Mouse (Mus musculus): ENCODE results near the gene Gbp3. TPM values are rescaled to one million over a fixed set of nuclear protein-coding genes. Genes with fewer than 3 reads are reported as not detected.
"Not testable (repeated sequence)": the region's sequence is repeated elsewhere in the genome, so short reads cannot be mapped to it uniquely, and the experiment has no call there.

Gbp3 gene
- 0.23 and 0.34 TPM in 2 replicates for polyA plus RNA-seq (2016; fragmentation: Nextera tagmentation; extraction: Ambion mirVana)

DNA sequence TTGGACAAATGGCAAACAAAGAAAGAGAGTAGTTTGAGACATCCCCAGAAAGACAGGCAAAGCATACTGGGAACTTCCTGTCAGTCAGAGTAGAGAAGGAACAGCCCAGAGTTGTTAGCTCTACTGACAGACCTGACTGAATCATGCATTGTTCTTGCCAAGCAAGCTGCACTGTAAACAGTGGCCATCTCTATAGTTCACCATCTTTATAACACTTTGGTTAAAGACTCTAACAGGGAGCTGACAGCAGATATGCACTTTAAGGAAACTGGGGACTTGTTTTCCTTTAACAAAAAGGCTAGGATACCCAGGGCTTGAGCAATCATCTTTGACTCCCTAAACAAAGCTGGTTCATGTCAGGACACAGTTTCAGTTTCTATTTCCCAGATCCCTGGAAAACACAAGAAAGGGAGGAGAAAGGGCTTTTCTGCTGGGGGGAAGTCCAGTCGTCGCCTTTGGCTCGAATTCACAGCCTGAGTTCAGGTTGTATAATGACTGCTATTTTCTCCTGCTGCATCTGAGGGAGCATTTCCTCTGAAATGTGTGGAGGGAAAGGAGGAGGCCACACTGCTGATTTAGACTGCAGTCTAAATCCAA is at the start of gene Gbp3:
TSS of gene Gbp3 (plus strand) at position 395 of the 597 bp plus-strand sequence.
- Histone ChIP-seq H3K27me3 (ENCODE audit: insufficient read depth, poor library complexity, severe bottlenecking) (no peaks in the 10 kb centered on the region), H3K4me3 (peak within 1 kb of the TSS; percentile 56), H3K4me1 (no peaks in the 10 kb centered on the region), H3K9me3 (no peaks in the 10 kb centered on the region), H3K36me3 (no peaks in the 10 kb centered on the region), H3K27ac (peak within 1 kb of the TSS; percentile 37; the same call in 1 of the 2 replicates)
- 30% methylated on average over 3 of the region's 3 CpGs for WGBS
- no peak for DNase-seq (ENCODE audit: low spot score)

DNA sequence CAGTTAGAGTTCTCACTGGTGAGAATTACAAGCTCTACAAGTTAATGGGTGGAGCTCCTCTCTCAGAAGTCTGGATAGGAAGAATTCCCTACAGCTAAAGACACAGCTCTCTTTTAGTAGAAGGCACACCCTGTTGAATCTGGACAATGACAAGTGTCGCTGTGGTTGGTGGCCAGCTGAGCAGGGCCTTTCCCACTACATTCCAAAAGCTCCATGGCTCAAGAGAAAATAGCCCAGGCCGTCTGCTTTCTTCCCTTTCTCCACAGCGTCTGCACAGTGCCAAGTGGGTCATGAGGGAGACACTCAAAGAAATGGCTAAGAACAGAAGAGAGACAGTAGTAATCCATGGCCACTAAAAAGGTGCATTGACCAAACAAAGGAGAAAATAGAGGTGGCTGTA is 31.7 kb upstream of the Gbp3 start:
- Histone ChIP-seq H3K9me3 (no peaks in the 10 kb centered on the region), H3K4me3 (no peak overlapping the region), H3K36me3 (no peaks in the 10 kb centered on the region), H3K27ac (no peak overlapping the region), H3K4me1 (no peaks in the 10 kb centered on the region), H3K27me3 (ENCODE audit: insufficient read depth, poor library complexity, severe bottlenecking) (peaks cover 10% of the 10 kb centered on the region; the same call in 1 of the 2 replicates)
- no peak for DNase-seq (ENCODE audit: low spot score)
- 65% methylated on average over 3 of the region's 3 CpGs for WGBS

DNA sequence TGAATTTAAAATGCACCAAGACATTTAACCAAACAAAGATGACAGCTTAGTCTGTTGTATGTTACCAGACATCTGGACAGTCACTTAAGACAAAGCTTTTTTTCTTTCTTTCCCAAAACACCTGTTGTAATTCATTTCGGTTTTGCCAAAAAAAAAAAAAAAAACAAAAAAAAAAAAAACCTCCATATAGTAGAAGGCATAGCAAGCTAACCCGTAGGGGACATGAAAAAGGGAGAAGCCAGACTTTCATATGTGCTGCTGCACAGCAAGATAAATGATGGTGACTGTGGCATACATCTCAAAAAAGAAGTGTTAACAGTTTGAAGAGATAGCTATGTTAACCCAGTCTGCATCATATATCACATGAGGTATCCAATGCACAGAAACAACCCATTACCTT is 30.2 kb upstream of the Gbp3 start:
- DNase-seq (ENCODE audit: low spot score): no peak

DNA sequence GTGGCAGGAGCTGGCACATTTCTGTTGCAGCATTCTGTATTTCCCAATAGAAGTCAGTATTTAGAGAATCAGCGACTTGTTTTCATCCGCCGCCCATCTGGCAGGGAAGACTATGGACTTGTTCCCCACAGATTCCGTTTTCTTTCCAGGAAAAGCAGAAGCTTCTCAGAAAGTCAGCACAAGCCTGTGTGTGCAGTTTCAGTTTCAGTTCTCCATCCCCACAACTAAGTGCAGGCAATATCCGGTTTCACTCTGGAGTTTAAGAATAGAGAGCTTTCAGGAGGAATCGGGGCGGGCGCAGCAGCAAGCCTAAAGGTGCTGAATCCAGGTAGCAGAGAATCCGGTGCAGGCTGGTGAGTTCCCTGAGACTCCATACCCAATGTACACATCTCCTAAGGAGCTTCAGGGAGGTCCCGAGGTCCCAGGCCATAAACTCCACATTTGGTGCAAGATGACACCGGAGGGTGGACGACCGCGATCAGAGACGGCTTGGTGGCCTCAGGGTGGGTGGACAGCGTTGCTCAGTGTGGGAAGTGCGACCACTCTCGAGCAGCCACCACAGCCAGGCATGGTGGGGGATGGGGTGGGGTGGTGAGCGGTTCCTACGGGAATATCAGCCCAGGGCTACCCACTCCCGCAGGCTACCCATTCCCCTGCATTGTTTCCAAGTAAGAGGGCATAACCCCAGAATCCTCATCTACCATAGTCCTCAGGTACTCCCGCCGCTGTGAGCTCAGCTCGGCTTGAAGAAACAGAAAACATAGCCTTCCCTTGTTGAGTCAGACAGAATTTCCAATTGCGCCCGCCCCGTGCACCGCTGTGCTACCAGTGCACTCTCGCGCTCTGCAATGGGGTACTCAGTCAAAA is 29.5 kb upstream of the Gbp3 start, which contains the start of gene Gbp7:
TSS of gene Gbp7 (plus strand) at position 256 of the 867 bp plus-strand sequence.
- Histone ChIP-seq H3K27me3 (ENCODE audit: insufficient read depth, poor library complexity, severe bottlenecking) (peaks cover 10% of the 10 kb centered on the region; the same call in 1 of the 2 replicates), H3K9me3 (no peaks in the 10 kb centered on the region), H3K36me3 (no peaks in the 10 kb centered on the region), H3K4me3 (peak within 1 kb of the TSS; percentile 74), H3K27ac (peak within 1 kb of the TSS; percentile 65), H3K4me1 (no peaks in the 10 kb centered on the region)
- WGBS: 2% methylated on average over 30 of the region's 30 CpGs
- DNase-seq (ENCODE audit: low spot score): no peak

More for the DNA sequence above, 30.2 kb upstream of the Gbp3 start:
- Histone ChIP-seq H3K9me3 (no peaks in the 10 kb centered on the region), H3K27me3 (ENCODE audit: insufficient read depth, poor library complexity, severe bottlenecking) (peaks cover 10% of the 10 kb centered on the region; the same call in 1 of the 2 replicates), H3K4me3 (peak overlapping the region; percentile 74), H3K4me1 (no peaks in the 10 kb centered on the region), H3K36me3 (no peaks in the 10 kb centered on the region), H3K27ac (no peak overlapping the region)
- WGBS: 74% methylated on average over 2 of the region's 2 CpGs

DNA sequence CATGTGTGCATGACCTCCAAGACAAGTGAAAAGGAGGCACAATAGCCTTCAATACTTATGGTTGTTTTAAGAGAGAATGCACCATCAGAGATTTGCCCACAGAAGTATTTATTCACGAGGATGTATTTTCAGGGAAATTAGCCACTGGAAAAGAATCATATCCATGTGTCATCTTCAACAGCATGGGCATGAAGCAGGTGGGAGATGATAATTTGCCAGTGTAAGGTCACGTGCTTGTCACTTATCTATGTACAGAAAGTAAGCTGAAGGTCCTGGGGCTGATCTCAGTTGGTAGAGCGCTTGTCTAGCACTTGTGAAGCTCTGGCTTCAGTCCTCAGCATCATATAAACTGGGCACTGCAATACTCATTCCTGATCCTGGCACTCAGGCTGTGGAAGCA is 28.2 kb upstream of the Gbp3 start:
- Histone ChIP-seq H3K36me3 (no peaks in the 10 kb centered on the region), H3K4me3 (no peak overlapping the region), H3K9me3 (no peaks in the 10 kb centered on the region), H3K27me3 (ENCODE audit: insufficient read depth, poor library complexity, severe bottlenecking) (peaks cover 10% of the 10 kb centered on the region; the same call in 1 of the 2 replicates), H3K27ac (no peak overlapping the region), H3K4me1 (no peaks in the 10 kb centered on the region)
- 80% methylated on average over 3 of the region's 3 CpGs for WGBS
- no peak for DNase-seq (ENCODE audit: low spot score)

DNA sequence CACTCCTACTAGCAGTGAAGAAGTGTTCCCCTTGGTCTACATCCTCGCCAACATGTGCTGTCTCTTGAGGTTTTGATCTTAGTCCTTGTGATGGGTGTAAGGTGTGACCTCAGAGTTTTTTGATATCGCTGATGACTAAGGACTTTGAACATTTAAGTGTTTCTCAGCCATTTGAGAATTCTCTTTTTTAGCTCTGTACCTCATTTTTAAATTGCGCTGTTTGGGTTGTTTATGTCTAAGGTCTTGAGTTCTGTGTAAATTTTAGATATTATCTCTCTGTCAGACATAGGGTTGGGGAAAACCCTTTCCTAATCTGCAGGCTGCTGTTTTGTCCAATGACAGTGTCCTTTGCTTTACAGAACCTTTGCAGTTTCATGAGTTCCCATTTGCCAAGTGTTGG is 26.6 kb upstream of the Gbp3 start:
- Histone ChIP-seq H3K27me3 (ENCODE audit: insufficient read depth, poor library complexity, severe bottlenecking) (peaks cover 10% of the 10 kb centered on the region; the same call in 1 of the 2 replicates), H3K27ac (no peak overlapping the region), H3K4me1 (no peaks in the 10 kb centered on the region), H3K9me3 (no peaks in the 10 kb centered on the region), H3K36me3 (no peaks in the 10 kb centered on the region), H3K4me3 (no peak overlapping the region)
- WGBS: 85% methylated on average over 3 of the region's 3 CpGs
- DNase-seq (ENCODE audit: low spot score): no peak

DNA sequence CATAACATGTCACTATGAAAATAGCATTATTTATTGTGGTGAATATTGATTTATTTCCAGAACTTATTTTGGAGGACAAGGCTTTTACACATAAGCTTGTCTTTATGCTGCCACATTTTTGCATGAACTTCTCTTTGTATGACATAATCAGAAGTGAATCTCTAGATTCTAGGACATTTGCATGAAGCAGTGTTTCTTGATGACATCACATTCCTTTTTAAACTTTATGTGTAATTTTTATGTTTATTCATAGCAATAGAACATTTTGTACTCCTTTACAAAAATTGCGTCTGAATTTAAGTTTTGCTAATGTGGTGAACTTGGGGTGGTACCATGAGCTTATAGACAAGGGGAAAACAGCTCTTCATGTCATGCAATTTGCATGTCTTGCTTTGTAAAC is 24.2 kb upstream of the Gbp3 start:
- H3K27ac ChIP-seq: no peak overlapping the region
- H3K27me3 ChIP-seq (ENCODE audit: insufficient read depth, poor library complexity, severe bottlenecking): peaks cover 10% of the 10 kb centered on the region; the same call in 1 of the 2 replicates
- no peak for DNase-seq (ENCODE audit: low spot score)
- H3K36me3 ChIP-seq: no peaks in the 10 kb centered on the region
- H3K9me3 ChIP-seq: no peaks in the 10 kb centered on the region
- no peaks in the 10 kb centered on the region for H3K4me1 ChIP-seq
- WGBS: 50% methylated on average over 1 of the region's 1 CpGs
- H3K4me3 ChIP-seq: no peak overlapping the region

DNA sequence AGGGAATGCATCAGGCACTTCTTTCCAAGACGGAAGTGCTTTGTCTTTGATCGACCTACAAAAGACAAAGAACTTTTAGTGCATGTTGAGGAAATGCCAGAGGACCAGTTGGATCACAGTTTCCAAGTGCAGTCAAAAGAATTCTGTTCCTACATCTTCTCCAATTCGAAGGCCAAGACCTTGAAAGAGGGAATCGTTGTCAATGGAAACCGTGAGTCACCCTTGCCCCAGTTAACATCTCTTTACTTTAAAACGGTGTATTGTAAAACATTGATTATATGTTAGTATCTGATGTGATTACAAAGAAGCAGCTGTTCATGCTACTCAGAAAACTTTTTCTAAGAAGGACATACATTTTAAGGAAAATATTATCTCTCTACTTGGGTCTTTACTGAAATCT is 18.4 kb upstream of the Gbp3 start:
- Histone ChIP-seq H3K27ac (no peak overlapping the region), H3K4me1 (no peaks in the 10 kb centered on the region), H3K36me3 (no peaks in the 10 kb centered on the region), H3K9me3 (no peaks in the 10 kb centered on the region), H3K27me3 (ENCODE audit: insufficient read depth, poor library complexity, severe bottlenecking) (no peaks in the 10 kb centered on the region), H3K4me3 (no peak overlapping the region)
- WGBS: 77% methylated on average over 6 of the region's 6 CpGs
- no peak for DNase-seq (ENCODE audit: low spot score)

DNA sequence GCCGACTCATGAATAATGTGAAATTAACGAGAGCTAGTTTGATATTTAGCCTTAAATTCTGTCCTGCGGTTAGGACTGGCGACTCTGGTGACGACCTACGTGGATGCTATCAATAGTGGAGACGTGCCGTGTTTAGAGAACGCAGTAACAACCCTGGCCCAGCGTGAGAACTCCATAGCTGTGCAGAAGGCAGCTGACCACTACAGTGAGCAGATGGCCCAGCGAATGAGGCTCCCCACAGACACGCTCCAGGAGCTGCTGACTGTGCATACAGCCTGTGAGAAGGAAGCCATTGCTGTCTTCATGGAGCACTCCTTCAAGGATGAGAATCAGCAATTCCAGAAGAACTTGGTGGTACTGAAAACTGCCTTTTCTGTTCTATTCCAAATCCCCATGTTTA is 17.1 kb upstream of the Gbp3 start:
- DNase-seq (ENCODE audit: low spot score); H3K27ac ChIP-seq; H3K4me3 ChIP-seq; H3K9me3 ChIP-seq; H3K36me3 ChIP-seq; H3K27me3 ChIP-seq (ENCODE audit: insufficient read depth, poor library complexity, severe bottlenecking); H3K4me1 ChIP-seq: not testable (repeated sequence)
- WGBS: 84% methylated on average over 12 of the region's 12 CpGs

DNA sequence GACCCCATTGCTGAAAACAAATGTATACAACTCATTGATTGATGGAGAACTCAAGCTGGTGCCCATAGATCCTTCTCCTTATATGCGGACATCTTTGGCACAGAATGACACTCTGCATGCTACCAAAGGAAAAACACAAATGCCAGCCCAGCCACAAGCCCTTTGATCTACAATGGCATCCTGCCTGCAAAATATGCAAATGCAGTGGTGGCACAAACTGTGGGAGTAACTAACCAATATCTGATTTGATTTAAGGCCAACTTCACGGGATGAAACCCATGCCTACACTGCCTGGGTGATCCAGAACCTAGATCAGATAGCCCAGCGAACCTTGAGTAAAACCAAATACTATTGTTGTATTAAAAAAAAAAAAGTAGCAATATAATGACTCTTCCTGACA is 13.1 kb upstream of the Gbp3 start:
- Histone ChIP-seq H3K36me3 (no peaks in the 10 kb centered on the region), H3K4me3 (no peak overlapping the region), H3K4me1 (no peaks in the 10 kb centered on the region), H3K9me3 (no peaks in the 10 kb centered on the region), H3K27me3 (ENCODE audit: insufficient read depth, poor library complexity, severe bottlenecking) (no peaks in the 10 kb centered on the region), H3K27ac (no peak overlapping the region)
- no peak for DNase-seq (ENCODE audit: low spot score)
- WGBS: 80% methylated on average over 3 of the region's 3 CpGs

DNA sequence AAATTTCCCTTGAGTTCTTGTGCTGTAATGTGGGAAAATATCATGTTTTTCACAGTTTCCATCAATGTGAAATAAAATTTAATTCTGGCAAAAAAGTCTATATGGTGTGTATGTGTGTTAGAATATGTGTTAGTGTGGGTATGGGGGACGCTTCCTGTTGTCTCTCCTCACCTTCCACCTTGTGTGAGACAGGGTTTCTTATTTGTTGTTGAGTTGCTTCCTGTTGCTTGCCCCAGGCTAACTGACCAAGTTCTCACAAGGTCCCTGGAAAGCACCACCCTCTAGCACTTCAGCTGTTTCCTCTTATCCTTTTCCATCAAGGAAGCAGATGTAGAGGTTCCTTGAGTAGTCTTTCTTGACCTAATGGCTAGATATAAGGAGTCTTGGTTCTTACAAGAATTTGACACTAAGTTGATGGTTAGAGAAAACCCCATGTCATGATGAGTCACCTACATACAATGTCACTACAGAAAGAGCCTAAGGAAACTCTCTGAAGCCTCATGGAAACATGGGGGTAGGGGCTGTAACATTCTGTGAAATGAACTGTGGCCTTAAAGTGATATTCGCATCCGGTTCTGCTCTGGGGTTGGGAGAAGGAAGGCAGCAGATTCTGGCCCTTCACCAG is 9.7 kb upstream of the Gbp3 start:
- Histone ChIP-seq H3K9me3 (no peaks in the 10 kb centered on the region), H3K4me3 (no peak overlapping the region), H3K36me3 (no peaks in the 10 kb centered on the region), H3K27me3 (ENCODE audit: insufficient read depth, poor library complexity, severe bottlenecking) (no peaks in the 10 kb centered on the region), H3K4me1 (no peaks in the 10 kb centered on the region), H3K27ac (no peak overlapping the region)
- DNase-seq (ENCODE audit: low spot score): no peak
- 79% methylated on average over 3 of the region's 3 CpGs for WGBS

DNA sequence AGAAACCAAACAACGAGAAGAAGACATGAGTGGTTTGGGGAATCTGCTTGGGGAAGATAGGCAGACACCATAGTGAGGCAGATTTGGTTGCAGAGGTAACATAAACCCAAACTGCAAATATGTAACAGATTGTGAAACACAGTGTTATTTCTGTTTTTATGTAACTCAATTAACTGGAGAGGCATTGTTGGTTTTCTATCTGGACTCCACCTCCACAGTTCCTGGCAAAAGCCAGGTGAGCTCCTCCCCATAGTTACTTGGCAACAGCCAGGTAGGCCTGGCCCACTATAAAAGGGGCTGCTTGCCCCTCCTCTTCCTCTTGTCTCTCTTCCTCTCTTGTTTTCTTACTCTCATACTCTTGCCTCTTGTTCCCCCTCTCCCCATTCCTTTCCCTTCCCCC is 5.2 kb upstream of the Gbp3 start:
- Histone ChIP-seq H3K27ac (no peak overlapping the region), H3K36me3 (no peaks in the 10 kb centered on the region), H3K27me3 (ENCODE audit: insufficient read depth, poor library complexity, severe bottlenecking) (no peaks in the 10 kb centered on the region), H3K4me1 (no peaks in the 10 kb centered on the region), H3K9me3 (no peaks in the 10 kb centered on the region), H3K4me3 (no peak overlapping the region)
- 80% methylated on average over 1 of the region's 1 CpGs for WGBS
- no peak for DNase-seq (ENCODE audit: low spot score)

DNA sequence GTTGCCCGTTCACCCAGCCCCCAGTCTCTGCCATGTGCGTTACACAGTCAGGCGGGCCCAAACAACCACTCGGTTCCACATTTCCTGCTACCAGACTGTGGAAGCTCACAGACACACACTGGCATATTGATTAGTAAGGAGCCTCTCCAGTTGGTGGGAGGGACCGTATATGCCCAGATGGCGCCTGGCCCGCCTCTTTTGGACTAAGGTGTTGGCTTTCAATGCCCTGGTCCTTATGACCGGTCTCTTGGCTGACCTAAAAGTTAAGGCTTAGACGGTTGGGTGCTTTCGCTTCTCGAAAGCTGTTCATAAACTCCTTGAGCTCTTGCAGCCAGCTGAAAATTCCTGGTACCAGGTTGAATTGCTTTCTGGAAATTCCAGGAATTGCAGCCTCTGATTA is 4.2 kb upstream of the Gbp3 start:
- H3K4me3 ChIP-seq: no peak overlapping the region
- no peaks in the 10 kb centered on the region for H3K27me3 ChIP-seq (ENCODE audit: insufficient read depth, poor library complexity, severe bottlenecking)
- no peaks in the 10 kb centered on the region for H3K9me3 ChIP-seq
- no peaks in the 10 kb centered on the region for H3K36me3 ChIP-seq
- WGBS: 84% methylated on average over 11 of the region's 11 CpGs
- no peaks in the 10 kb centered on the region for H3K4me1 ChIP-seq
- no peak for DNase-seq (ENCODE audit: low spot score)
- no peak overlapping the region for H3K27ac ChIP-seq
